Mouse (Mus musculus) cerebellum, adult 2 months (tissue): ENCODE data around the gene Snrpa1.

ENCODE experiments used
- CTCF ChIP-seq: fragments of 200-500 bp; IDR thresholded peaks from 2 replicates; pipeline ENCODE4 v1.5.1; 2011; ENCODE audit warnings: low read depth, mild to moderate bottlenecking, control low read depth, low read length, moderate library complexity, borderline replicate concordance; ENCODE audit not compliant: insufficient read depth
- POLR2A ChIP-seq: fragments of 200-500 bp; IDR thresholded peaks from 2 replicates; pipeline ENCODE4 v1.6.1; 2011; ENCODE audit warnings: low read length, control low read depth, borderline replicate concordance; ENCODE audit not compliant: insufficient read depth

DNA sequence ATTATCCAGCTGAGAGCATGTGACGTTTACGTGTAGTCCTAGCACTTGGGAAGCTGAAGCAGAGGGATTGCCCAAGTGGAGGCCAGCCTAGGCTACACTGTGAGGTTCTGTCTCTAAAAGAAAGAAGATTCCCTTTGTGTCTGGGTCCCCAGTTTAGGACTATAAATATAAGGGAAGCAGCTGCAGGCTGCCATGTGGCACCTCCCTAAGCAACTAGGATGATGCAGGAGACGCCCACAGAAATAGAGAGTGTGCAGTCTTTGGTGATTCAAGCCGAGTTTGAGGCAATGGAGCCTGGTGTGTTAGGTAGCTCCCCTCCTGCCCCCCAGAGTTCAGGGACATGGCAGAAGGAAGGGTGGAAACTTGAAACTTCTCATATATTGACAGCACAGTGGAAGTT lies 28.8 kb downstream of the Snrpa1 start:
- TF ChIP-seq CTCF (no peak), POLR2A (no peak)
